7 mouse cellular contexts compared by ENCODE assay signal in genomic region chr5:93328059-93328458, GRCm38 (mm10).
DNase-seq lines count a peak whose midpoint lies in the region; ATAC-seq and TF ChIP-seq lines count a peak whose summit lies in the region.

No protein-coding gene starts in this region.

- H3K27me3 ChIP-seq in Patski, result no peaks in the 10 kb centered on the region

- TF ChIP-seq CTCF in Patski (IDR thresholded peaks at IDR 0.05), result peak; percentile 97

- POLR2A ChIA-PET in Patski (lab: Charles Lee), result no interaction called here

- in situ Hi-C loops in Patski (cut with MboI; ENCODE audit: low pct_unique_long_range_greater_than_20kb), result no loop called here

- ATAC-seq in CD4-positive, CD25-positive, alpha-beta regulatory T cell, adult 4 months, result peak; percentile 56
- peak; percentile 87 for ATAC-seq in Patski

- DNase-seq in Patski (ENCODE audit: low read depth, low spot score), result no peak
- DNase-seq in cerebellum, postnatal 10 days, result peak; percentile 88 to 90
- DNase-seq in gastrocnemius, postnatal 25 days, result peak; percentile 29
- peak; percentile 52 to 88 for DNase-seq in layer of hippocampus, adult 18-20 months (ENCODE audit: low spot score in 2 of 2)
- DNase-seq in lung, postnatal 14 days, result peak; percentile 80
- peak; percentile 47 to 76 for DNase-seq in spleen, adult 18-20 months

- CTCF ChIA-PET in Patski (lab: Charles Lee), result interaction anchor here (1.0 to 2.5 kb wide), 9 partner anchors 8 to 160 kb away, joined by 3 to 9 read pairs (median 7); no protein-coding TSS in a partner anchor
